Mouse (Mus musculus) thymus, adult 2 months (tissue): ENCODE data around the gene Kirrel3. TPM values are rescaled to one million over a fixed set of nuclear protein-coding genes. Genes with fewer than 3 reads are reported as not detected.

Experiments used
- DNase-seq: peaks from one replicate; pipeline ENCODE4 v3.0.0; 2021
- H3K27ac ChIP-seq: fragments of 200-500 bp; 2 replicates; pipeline ENCODE4 v1.5.1; 2012; ENCODE audit warnings: low read length, control low read depth; ENCODE audit not compliant: control insufficient read depth, insufficient read depth
- H3K27me3 ChIP-seq: fragments of 200-500 bp; 2 replicates; pipeline ENCODE4 v1.6.1; 2012; ENCODE audit warnings: mild to moderate bottlenecking, low read length, moderate library complexity, mixed read lengths; ENCODE audit not compliant: control insufficient read depth, insufficient read depth
- H3K36me3 ChIP-seq: fragments of 200-500 bp; 2 replicates; pipeline ENCODE4 v1.6.1; 2012; ENCODE audit warnings: mild to moderate bottlenecking, low read length, moderate library complexity; ENCODE audit not compliant: control insufficient read depth, insufficient read depth
- H3K4me1 ChIP-seq: fragments of 200-500 bp; replicated peaks from 2 replicates; pipeline ENCODE4 v1.6.1; 2012; ENCODE audit warnings: low read length; ENCODE audit not compliant: control insufficient read depth, insufficient read depth
- H3K4me3 ChIP-seq: fragments of 200-500 bp; 2 replicates; pipeline ENCODE4 v1.5.1; 2012; ENCODE audit warnings: mild to moderate bottlenecking, low read length, control low read depth, moderate library complexity; ENCODE audit not compliant: control insufficient read depth, insufficient read depth
- CTCF ChIP-seq: fragments of 200-500 bp; IDR thresholded peaks from 2 replicates; pipeline ENCODE4 v1.5.1; 2012; ENCODE audit warnings: mild to moderate bottlenecking, control low read depth, low read length, moderate library complexity, borderline replicate concordance; ENCODE audit not compliant: control insufficient read depth, poor library complexity, insufficient read depth; ENCODE audit errors: extremely low read depth
- POLR2A ChIP-seq: fragments of 200-500 bp; IDR thresholded peaks from 2 replicates; pipeline ENCODE4 v1.6.1; 2012; ENCODE audit warnings: mild to moderate bottlenecking, low read length, control low read depth, moderate library complexity; ENCODE audit not compliant: control insufficient read depth, poor library complexity, insufficient read depth; ENCODE audit errors: extremely low read depth
- WGBS: fragments of 180-500 bp; shearing (Covaris S2); methylation state at CpG from one replicate; pipeline ENCODE4 v1.1.7; 2018; 5-methylcytosine and 5-hydroxymethylcytosine counted together
- polyA plus RNA-seq: library from polyadenylated mRNA; depleted of rRNA; stranded (reverse); fragments of >200 nt; gene quantifications from 2 replicates; pipeline ENCODE4 v1.2.3, GENCODE M21; 2012

The Kirrel3 gene
- polyA plus RNA-seq, 1 experiment: 1.2 TPM

DNA sequence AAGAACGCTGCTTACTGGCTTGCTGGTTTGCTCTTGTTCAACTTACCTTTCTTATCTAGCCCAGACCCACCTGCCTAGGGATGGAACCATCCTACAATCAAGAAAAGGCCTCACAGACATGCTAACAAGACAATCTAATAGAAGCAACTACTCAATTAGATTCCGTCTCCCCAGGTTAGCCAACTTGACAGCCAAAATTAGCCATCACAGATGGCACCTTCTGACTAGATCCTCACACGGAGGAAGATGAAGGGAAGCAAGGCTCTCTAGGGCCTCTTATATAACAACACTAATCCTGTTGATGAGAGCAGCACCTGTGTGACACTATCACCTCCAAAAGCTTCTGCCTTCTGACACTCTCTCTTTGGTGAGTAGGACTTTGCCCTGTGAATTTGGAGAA is 321.2 kb downstream of the Kirrel3 start:
- TF ChIP-seq CTCF (no peak), POLR2A (no peak)
- Histone ChIP-seq H3K27ac (no peak overlapping the region), H3K27me3 (no peaks in the 10 kb centered on the region), H3K36me3 (no peaks in the 10 kb centered on the region), H3K4me3 (no peak overlapping the region), H3K4me1 (no peaks in the 10 kb centered on the region)
- WGBS: 95% methylated on average over 3 of the region's 3 CpGs
- no peak for DNase-seq

DNA sequence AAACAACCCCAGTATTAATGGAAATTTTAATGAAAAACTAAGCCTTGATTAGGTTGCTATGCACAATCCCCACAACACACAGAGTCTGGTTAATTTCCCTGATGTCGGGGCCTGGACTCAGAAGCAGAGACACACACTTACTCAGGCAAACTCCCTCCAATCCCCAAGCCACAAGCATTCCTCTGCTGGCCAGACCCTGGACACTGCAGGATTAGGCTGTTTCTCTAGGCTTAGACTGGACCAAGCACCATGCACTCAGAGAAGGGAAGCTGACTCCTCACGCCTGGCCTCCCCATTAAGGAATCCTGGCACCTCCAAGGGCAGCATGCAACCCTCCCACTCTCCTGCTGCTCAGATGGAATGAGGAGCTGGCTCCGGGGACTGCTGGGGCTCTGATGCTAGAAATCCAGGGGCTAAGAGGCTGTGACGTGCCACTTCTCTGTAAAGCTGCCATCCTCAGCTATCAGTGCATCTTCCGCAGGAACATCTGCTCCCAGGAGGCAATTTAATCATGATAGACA is 324.4 kb downstream of the Kirrel3 start:
- TF ChIP-seq POLR2A (no peak), CTCF (no peak)
- 86% methylated on average over 5 of the region's 5 CpGs for whole genome bisulfite sequencing

DNA sequence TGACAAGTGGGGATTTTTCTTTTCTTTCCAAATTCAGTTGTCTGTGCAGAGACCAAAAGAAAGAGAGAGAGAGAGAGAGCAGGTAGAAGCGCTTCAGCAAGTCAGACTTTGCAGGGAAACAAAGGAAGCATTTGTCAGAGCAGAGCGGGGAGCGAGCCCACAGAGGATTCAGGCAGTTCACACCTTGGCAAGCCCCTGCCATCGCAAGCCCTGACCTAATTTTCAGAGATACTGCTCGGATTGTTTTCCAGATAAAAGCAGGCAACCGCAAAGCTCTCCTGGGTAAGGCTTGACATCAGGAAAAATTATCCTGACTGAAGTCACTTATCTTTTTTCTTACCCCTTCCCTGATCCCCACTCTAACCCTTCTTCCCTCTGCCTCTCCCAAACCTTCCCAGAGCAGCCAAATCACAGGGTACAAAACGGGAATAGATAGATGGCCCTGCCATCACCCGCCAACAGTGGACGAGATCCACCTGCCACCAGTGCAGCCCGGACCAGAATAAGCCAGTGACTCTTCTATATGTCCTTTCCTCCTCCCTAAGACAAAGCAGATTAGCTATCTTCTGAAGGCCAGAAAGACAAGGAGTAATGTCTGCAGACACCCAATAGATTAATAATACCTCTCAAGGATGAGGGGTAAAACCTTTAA is 332.8 kb downstream of the Kirrel3 start:
- Histone ChIP-seq H3K4me3 (no peak overlapping the region), H3K4me1 (no peaks in the 10 kb centered on the region), H3K27me3 (no peaks in the 10 kb centered on the region), H3K27ac (no peak overlapping the region), H3K36me3 (no peaks in the 10 kb centered on the region)
- WGBS: 44% methylated on average over 10 of the region's 10 CpGs
- TF ChIP-seq POLR2A (no peak), CTCF (no peak)
- no peak for DNase-seq

More for the DNA sequence above, 324.4 kb downstream of the Kirrel3 start:
- Histone ChIP-seq H3K36me3 (no peaks in the 10 kb centered on the region), H3K4me3 (no peak overlapping the region), H3K27me3 (no peaks in the 10 kb centered on the region), H3K4me1 (no peaks in the 10 kb centered on the region), H3K27ac (no peak overlapping the region)
- DNase-seq: no peak

DNA sequence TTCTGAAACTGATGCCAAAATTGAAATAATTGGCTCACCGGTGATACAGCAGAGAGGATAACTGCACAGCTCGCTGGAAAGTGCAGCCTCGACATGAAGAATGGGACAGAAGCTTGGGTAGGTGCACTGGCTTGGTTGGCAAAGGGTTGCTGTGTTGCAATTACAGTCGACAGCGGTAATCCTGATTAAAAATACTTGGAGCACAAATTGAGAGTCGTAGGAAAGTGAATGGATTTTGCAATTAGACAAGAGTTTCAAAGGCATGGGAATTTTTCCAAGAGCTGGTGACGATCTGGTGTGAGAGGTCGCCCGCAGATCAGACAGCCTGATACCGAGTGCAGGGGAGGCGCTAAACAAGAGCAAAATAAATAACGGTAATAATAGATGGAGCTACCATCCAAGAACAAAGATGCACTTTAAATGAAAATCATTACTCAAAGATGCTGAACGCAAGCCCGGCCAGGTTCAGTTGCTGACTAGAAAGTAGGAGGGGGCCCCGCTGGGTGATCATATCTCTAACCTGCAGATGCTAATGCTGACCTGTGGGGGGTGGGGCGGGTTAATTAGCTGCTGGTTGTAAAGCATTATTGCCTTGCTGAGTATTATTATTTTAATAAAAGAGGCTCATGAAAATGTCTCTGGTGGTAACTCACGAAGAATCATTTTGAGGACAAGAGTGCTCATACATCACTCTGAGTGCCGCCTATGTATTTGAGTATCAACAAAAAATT is 338.8 kb downstream of the Kirrel3 start:
- no peaks in the 10 kb centered on the region for H3K27me3 ChIP-seq
- WGBS: 91% methylated on average over 18 of the region's 18 CpGs
- no peak for TF ChIP-seq POLR2A
- no peak for TF ChIP-seq CTCF
- no peak overlapping the region for H3K4me3 ChIP-seq
- DNase-seq: no peak
- H3K27ac ChIP-seq: no peak overlapping the region
- no peaks in the 10 kb centered on the region for H3K4me1 ChIP-seq
- no peaks in the 10 kb centered on the region for H3K36me3 ChIP-seq

DNA sequence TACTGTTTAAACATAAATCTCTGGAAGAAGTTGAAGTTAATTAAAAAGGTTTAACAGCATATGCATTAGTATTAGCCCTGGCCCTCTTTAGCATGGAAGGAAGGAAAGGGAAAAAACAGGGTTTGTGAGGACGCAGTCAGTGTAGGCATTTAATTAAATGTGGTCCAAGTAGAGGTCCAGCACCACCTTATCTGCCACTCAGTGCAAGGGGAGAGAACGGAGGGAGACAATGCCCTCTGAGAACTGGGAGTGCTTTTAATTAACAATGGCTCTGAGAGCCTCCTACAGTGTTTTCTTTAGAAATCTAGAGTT is 339.4 kb downstream of the Kirrel3 start:
- Histone ChIP-seq H3K27ac (no peak overlapping the region), H3K27me3 (no peaks in the 10 kb centered on the region), H3K4me1 (no peaks in the 10 kb centered on the region), H3K36me3 (no peaks in the 10 kb centered on the region), H3K4me3 (no peak overlapping the region)
- TF ChIP-seq POLR2A: no peak
- TF ChIP-seq CTCF: no peak
- WGBS: 66% methylated on average over 2 of the region's 2 CpGs
- DNase-seq: no peak

DNA sequence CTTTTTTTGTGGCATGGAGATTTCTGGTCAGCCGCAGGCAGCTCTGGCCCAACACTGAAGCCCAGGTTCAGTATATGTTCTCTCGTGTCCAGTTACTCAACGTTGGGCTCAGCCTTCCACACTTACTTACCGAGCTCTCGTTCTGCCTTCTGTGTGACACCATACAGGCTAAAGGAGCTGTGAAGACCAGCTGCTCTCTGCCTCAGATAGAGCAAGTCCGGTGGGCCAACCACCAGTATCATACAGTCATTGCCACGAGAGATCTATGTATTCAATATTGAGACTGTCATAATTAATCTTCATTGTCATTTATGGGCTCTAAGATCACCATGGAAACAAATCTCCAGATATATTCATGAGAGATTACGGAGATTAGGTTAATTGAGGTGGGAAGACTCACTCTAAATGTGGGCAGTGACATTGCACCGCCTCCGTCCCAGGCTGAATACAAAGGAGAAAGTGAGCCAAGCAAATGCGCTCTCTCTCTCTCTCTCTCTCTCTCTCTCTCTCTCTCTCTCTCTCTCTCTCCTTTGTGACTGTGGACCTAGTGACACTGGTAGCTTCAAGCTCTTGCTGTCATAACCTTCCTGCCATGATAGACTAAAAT is 339.8 kb downstream of the Kirrel3 start:
- no peaks in the 10 kb centered on the region for H3K4me1 ChIP-seq
- H3K27me3 ChIP-seq: no peaks in the 10 kb centered on the region
- DNase-seq: no peak
- 87% methylated on average over 11 of the region's 11 CpGs for WGBS
- H3K27ac ChIP-seq: no peak overlapping the region
- TF ChIP-seq CTCF (no peak), POLR2A (no peak)
- no peaks in the 10 kb centered on the region for H3K36me3 ChIP-seq
- H3K4me3 ChIP-seq: no peak overlapping the region
